Mouse (Mus musculus) subcutaneous adipose tissue, adult 2 months (tissue): ENCODE data around the gene Trim13. TPM values are rescaled to one million over a fixed set of nuclear protein-coding genes. Genes with fewer than 3 reads are reported as not detected.

Experiments
- polyA plus RNA-seq: library from polyadenylated mRNA; depleted of rRNA; stranded (reverse); fragments of >200 nt; gene quantifications from 2 replicates; pipeline ENCODE4 v1.2.3, GENCODE M21; 2012; ENCODE audit warnings: low replicate concordance; rRNA removed

Trim13 gene
- 2.6 and 4.6 TPM in 2 replicates for polyA plus RNA-seq

GRCm38 (mm10) chr14:61597968-61598367, at the start of gene Trim13:
Gene Trim13, plus strand, starts transcription at chr14:61598247.

GRCm38 (mm10) chr14:61556289-61557147, 41.5 kb upstream of the Trim13 start, which contains the start of gene Spryd7:
Gene Spryd7, minus strand, starts transcription at chr14:61556886.

GRCm38 (mm10) chr14:61607157-61607556, 9.1 kb downstream of the Trim13 start, which contains the start of gene Kcnrg:
Gene Kcnrg, plus strand, starts transcription at chr14:61607457.

Other genes with a start within 250 kb of the Trim13 start
- gene Ebpl, start 237.8 kb upstream of the Trim13 start, polyA plus RNA-seq, result 3.1 and 3.2 TPM in 2 replicates
- gene Kpna3, start 158.4 kb upstream of the Trim13 start, polyA plus RNA-seq, result 13.4 and 14.0 TPM in 2 replicates
- 9.6 and 10.7 TPM in 2 replicates for gene Spryd7, start 41.4 kb upstream of the Trim13 start, polyA plus RNA-seq
- 0.10 TPM in 1 of 2 replicates, not detected in the other for gene Kcnrg, start 9.2 kb downstream of the Trim13 start, polyA plus RNA-seq